Mouse (Mus musculus) left cerebral cortex, adult 8-10 months (tissue): Measurements from ENCODE around the gene Inpp4b. TPM values are rescaled to one million over a fixed set of nuclear protein-coding genes. Genes with fewer than 3 reads are reported as not detected.

ENCODE experiments used
- DNase-seq, 2 experiments: peaks; one replicate each; pipeline ENCODE4 v3.0.0; 2022; ENCODE audit warnings: low spot score in 2 of 2
- total RNA-seq, 4 experiments: library from RNA; stranded (reverse); gene quantifications; 2 replicates each; pipeline ENCODE4 v1.2.4; 2022

Inpp4b gene
- total RNA-seq, 4 experiments from 2014 or later, result 11.3 to 14.2 (median 12.9) TPM

DNA sequence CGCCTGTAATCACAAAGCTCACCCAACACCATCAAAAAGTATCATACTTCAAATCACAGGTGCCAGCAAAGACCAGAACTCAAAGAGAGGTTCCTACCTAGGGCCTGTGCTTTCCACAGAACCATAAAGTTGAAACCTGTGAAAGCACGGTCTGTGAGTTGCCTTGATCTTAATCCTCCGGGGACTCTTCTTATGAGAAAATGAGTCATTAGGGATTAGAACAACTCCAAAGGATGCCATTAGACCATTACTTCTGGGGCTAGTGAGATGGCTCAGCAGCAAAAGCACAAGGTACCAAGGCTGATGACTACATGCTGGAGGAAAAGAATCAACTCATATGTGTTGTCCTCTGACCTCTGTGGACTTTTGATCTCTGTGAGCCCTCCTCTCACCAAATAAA lies 121.4 kb downstream of the Inpp4b start:
- no peak for DNase-seq

DNA sequence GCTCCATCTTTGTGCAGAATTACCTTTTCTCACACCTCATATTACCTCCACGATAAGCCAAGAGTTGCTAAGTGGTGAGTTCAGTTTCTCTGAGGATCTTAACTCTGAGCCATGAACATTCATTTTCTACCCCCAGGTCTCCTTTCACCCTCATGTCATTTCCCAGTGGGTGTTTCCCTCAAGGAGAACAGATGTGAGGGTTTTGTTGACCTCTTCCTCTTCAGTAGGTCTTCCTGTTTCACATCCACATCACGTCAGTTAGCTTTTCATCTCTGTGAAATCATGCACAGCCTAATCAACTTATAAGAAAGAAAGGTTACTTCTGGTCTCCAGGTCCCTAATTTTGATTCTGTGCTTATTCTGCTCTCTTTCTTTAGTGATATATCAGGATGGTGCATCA lies 124.4 kb downstream of the Inpp4b start:
- no peak for DNase-seq

DNA sequence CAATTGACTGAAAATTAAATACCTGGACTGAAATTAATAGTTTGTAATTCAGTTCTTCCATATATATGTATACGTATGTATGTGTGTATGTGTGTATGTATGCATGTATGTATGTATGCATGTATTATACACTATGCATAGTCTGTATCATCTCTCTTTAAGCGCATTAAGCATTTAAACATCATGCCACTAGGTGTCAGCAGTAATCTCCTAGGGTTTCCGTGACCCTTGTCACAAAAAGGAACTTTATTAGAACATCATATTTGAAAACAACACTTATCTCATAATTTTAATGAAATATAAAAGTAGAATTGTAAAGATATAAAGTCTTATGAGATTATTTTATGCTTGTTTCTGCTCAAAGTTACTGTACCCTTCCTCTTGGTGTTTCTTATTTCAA lies 136.3 kb downstream of the Inpp4b start:
- no peak for DNase-seq

DNA sequence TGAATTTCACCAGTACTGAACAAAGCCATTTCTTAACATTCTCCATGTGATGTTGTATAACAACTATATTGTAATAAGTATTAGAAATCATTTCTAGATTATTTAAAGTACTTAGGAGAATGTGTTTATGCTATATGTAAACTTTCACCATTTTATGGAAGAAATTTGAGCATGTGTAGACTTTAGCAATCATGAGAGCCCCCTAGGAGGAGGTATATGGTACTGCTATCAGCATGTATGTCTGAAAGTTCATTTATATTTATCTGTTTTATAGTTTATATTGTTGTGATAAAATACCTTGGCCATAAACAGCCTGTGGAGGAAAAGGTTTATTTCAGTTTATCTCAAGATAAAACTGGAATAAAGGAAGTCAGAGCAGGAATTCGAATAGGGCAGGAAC lies 141.5 kb downstream of the Inpp4b start:
- DNase-seq, result no peak

DNA sequence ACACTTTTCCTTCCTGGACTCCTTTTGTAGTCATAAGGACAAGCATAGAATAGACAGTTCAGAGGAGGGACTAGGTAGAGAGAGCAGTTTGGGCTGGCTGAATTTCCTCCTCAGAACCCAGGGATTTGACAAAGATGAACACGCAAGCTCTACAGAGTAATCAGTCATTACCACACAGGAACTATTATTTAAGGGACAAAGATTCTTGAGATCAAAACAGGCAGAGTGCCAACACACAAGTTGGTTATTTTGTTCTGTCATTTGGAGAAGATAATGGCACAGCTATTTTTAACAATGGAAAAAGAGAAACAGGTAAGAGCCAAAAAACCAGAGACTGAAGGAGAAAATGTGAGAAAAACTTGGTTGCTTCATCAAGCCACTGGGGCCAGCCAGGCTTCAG lies 143.3 kb downstream of the Inpp4b start:
- DNase-seq, result no peak

DNA sequence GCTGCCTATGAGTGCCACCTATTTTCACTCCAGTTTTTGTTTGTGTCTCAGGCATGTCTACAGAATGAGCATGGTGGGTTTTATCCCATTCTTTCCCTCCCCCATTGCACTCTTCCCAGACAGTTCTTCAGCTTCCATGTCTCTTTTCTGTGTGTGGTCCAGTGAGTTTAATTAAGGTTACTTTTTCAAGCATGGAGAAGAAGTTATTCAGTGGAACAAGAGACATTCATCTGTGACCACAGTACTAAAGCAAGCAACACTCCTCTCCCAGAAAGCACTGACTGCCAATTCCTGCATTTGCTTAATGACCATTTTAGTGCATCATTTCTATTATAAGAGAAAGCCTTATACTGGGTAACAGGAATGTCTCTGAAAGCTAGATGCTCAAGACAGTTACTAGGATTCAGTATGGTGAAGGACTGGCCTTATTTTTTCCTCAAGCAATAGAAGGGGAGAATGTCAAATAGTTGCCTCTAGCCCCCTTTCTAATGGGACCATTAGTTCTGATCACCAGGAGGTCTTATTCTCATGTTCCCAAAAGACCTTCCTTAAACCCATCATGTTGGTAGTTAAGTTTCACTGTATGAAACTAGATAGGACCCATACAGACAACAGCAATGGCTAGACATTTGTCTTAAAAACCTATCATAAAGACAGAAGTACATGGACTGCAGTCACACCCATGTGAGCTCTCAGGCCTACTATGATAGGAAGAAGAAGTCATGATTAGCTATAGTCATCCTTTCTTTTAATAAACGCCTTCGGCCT lies 147.7 kb downstream of the Inpp4b start:
- no peak for DNase-seq

DNA sequence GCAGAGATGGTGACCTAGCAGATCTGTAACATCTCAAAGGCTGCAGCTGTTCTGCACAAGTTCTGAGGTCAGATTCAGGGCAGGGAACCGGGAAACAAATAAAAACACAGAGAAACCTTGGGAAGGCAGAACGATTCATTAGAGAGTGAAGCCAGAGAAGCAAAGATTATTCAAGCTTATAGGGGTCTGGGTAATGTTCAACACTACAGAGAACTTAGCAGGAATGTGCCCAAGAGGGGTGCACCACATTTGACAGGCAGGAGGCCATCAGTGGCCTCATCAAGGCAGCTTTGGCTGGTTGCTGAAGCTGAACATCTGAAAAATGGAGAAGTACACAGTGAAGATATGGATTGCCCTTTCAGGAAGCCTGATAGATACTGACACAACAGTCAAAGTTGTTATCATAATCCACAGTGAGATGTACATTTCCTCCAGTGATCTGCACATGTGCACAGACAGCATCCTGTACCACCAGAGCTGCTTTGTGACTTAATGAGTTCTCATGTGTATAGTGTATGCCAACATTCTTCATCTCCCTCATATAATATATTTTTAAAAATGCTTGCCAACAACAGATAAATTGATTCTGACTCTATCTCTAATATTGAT lies 148.8 kb downstream of the Inpp4b start:
- DNase-seq, result no peak

DNA sequence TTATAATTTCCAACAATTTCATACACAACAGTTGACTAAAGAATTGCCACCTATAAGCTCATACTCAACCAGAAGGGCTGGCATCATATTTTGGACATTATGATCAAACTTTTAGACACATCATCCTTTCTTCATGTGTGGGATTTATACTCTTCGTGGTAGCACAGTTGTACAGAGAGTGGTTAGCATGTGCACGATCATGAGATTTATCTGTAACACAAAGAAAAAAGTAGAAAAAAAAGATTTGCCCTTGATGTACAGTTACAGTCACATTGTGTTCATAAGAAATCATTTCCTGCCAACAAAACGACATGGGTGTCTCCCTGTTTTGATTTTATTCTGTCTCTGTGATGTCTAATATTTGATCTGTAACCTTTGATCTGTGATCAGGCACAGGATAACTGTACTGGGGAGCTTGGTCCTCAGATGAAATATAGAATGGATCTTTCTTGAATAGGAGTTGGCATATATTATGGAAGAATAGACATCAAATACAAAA lies 149.4 kb downstream of the Inpp4b start:
- DNase-seq, result no peak

DNA sequence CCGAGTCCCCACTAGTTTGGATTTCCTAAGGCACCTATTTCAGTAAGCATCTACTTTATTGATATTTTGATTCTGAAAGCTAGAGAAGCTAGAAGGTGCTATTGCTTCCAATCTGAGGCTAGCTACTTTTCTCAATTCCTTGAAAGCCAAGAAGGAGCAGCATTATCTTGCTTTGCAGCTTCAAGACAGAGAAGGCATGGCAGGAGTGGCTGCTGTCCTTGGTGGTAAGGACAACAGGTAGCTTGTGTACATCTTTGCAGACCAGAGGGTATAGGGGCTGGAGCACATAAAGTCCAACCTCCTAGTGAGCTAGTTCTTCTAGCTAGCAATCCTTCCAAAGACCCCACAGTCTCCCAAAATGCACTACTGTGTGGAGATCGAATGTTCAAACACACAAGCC lies 152.5 kb downstream of the Inpp4b start:
- DNase-seq, result no peak

DNA sequence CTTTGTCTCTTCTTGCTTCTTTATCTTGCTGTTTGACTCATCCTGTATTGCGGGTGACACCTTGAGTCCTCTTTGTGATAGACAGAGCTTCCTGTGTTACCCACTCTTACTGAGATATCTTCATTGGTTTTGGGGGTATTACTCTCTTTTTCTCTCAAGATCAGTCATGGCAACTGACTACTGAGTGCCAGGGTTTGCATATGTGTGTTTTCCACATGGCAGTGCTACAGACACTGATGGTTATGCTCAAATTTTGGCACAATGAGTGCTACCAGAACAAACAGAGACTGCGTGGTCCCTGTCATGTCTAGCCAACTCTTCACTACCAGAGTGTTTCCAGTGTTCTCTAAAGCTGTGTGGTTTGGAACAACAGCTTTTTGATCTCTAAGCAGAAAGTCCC lies 155.3 kb downstream of the Inpp4b start:
- DNase-seq, result no peak

DNA sequence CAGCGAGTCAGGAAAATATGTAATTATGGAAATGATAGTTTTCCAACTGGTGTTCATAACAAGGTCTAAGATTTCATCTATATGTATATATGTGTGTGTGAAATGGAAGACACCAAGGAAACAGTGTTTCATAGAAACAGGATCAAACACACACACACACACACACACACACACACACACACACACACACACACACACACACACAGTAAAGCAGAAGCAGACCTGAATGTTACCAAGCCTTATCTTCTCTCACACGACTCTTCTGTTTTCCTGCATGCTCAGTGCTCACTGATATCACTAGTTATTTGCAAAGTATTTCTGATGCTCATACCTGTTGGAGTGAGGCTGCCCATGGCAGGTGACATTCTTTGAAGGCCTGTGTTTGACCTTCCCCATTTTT lies 159.9 kb downstream of the Inpp4b start:
- DNase-seq, result no peak

DNA sequence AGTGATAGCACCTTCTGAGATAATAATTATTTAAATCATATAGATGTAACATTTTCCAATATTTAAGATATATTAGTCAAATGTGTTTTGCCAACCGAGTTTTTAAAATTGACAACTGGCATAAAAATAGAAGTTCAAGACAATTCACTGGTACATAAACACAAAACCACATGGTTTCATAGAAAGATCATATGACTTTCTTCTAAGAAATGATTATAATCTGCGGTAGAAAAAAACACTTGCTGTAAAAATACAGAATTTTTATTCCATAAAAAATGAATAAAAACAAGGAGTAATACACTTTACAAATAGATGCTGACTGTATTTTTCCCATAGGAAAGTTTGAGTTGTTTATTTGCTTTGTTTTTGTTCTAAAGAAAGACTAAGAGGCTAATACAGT lies 160.6 kb downstream of the Inpp4b start:
- no peak for DNase-seq

DNA sequence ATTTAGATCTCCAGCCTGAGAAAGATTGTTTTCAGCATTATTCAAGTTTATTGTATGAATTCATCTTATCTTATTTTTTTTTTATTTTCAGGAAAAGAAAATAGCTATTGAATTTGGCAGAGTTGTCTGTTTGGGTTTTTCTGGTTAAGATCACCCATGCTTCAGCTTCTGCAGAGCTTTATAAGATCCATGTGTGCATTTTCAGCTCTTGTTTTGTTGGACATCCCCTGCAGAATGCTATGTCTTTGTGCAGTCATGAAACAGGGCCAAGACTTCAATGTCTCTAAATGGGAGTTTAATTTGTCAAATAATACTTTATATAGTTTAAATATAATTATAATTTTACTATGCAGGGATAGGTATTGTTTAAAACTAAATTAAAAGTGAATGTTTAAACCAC lies 170.5 kb downstream of the Inpp4b start:
- DNase-seq, result no peak

DNA sequence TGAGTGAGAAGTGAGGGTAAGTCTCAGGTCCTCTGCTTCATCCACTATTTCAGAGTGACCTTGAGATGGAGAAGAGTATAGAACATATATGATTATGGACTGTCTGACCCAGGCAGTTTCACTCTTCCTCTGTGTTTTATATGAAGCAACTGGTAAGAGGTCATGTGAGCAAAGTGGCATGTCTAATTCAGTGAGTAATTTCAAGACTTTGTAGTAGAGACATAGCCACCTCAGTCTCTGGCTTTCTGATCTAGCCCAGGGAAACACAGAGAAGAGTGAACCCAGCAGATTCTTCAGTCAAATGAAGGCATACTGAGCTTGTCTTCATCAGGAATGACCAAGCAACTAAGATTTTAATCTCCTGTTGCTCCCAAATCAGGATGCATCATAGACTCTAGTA lies 172.1 kb downstream of the Inpp4b start:
- no peak for DNase-seq

DNA sequence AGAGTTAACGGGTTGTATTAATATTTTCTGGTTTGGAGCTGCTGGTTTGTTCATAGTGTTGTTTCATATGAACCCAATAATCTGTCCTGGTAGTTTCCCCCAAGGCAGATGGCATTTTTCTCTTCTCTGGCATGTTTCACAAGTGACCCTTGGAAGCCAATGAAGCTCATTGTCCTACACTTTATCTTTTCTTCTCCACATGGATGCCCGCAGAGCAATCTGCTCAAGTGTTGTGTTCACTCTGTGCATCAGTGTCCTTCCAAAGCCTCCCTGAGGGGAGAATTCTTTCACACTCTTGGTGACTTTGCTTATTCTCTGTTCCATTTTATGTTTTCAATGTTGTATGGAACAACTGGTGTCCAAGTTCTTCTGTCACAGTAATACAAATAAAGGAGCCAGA lies 179.7 kb downstream of the Inpp4b start:
- no peak for DNase-seq

DNA sequence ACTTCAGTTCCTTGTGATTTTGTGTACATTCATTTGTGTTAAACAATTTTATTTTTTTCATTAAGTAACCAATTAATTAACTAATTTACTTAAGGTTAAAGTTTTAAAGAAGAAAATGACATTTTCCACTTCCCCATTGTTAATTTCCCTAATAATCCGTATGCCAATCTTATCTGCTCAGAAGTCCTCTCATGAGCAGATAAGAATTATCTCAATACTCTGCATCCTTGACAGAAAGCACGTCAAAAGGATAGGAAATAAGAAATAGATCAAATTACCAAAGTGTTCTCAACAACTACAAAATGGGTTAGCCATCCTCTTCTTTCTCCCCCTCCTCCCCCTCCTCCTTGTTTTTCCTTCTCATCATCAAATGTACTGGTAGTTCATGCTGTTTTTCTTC lies 182.2 kb downstream of the Inpp4b start:
- DNase-seq, result no peak

DNA sequence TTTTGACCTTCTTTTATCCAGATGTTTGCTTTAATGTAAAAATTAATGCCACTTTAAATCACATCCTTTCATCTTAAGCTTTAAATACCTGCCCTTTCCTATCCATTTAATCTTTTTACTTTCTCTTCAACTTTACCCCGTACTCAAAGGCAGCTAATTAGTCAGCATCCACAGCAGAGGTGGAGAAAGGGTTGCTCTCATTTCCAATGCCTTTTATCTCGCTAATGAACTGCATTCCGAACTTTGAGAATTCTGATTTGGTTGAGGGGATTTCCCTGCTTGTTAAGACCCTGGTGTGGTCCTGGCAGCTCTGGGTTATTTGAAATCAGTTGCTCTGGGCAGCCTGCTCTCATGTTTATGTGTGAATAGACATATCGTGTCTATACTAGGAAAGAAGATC lies 185.3 kb downstream of the Inpp4b start:
- DNase-seq, result no peak

DNA sequence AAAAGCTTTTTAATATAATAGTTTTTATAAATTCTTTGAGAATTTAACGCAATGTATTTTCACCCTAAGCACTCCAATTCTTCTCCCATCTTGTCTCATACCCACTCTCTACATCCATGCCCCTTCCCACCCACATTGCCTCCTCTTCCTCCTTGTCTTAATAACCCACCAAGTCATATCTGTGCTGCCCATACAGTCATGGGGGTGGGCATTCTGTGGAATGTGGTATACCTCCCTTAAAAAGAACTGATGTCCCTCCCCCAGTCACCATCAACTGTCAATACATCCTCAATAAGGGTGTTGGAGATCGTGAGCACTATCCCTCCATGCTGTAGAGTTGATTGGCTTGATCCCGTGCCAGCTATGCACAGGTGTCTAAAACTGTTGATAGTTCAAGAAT lies 196.0 kb downstream of the Inpp4b start:
- DNase-seq, result no peak

DNA sequence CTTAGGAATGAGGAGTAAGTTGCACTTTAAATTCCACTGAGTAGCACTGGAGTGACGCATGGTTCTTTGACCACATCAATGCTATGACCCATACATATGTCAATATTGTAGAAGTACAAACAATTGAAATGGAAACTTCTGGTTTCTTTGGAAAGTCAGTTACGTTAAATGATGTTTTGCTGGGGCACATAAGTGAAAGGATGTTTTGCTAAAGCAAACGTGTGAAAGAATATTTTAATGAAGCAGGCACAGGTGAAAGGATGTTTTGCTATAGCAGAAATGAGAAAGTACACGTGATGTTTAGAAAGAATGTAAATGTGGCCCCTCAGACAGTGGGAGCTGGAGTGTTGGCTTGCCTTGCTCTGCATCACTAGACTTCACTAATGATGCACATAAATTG lies 216.2 kb downstream of the Inpp4b start:
- no peak for DNase-seq

DNA sequence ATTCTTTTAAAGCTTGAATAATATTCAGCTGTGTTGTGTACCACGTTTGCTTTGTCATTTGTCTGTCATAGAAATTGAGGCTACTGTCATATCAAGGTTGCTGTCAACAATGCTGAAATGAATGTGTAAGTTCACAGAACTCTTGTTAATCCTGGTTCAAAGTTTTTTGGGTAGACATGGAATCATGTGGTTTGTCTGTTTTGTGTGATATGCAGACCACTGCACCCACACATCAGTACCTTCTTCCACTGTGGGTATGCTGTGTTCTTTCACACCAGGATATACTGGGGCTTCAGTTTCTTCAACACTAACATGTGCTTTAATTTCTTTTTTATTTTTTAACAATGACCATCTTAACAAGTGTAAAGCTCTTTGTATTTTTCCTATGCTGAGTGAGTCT lies 220.0 kb downstream of the Inpp4b start:
- no peak for DNase-seq

DNA sequence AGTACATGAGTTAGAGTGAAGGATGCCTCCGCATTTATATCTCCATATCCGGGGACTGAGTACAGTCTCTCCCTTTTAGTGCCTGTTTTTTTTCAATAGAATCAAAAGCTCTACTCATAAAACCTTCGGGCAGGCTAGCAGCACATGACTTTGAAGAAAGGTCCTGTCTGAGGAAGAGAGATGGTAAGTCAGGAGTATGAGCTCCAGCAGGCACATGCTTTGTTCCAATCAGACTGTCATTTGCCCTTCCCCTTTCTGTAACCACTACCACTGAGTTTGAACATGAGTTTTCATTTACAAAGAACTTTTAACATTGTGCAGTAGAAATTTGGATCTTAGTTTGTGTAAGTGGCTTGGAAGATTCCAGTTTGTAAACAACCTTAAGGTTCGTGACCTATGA lies 223.1 kb downstream of the Inpp4b start:
- no peak for DNase-seq

DNA sequence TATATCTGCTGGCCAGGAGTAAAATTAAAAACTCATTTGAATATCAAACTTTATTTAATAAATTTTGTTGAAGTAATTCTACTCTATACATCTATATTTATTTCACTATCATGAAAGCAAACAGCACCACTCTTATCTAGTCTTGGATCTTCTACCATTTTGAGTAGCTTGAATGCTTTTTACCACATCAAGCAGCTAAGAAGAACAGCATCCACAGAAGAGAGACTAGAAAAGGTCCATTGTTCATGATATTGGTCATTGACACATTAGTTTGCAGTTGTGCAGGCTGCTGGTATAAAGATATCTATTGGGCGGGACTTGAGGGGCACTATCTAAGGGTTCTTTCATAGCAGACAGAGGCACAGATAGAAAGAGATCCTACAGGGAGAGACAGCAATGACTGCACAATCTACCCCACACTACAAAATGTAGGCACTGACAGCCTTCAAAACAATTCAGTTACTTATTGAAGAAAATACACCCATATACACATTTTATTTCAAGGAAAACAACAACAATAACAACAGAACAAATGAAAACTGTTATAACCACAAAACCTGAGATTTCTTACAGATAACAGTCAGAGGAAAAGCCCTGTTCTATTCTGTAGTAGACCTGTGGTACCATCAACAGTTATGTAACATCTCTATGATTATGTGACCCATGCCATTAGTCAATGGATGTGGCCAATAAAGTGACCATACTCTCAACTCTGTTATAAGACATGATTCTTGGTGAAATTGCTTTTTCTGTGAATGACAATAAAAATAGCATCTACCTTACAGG lies 230.2 kb downstream of the Inpp4b start:
- DNase-seq, result no peak
